Mouse (Mus musculus): ENCODE data around the gene Fads6.

DNA sequence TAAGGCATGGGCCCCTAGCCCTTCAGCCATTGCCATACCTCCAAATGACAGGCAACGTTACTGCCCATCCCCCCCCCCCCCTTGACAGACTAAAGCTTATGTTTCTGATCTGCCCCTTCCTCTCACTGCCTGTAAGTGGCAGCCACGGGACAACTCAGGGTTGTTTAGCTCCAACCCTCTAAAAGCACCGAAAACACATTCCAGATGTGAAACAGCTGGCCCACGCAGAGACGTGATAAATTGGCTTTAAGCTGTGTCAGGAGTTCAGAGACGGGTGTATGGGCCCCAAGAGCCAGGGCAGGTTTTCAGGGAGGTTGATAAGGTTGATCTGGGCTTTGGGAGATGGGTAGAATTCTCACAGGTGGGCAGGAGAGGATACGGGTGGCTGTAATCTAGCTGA lies 48.1 kb upstream of the Fads6 start:
- no peak for TF ChIP-seq CTCF (conservative IDR thresholded peaks at IDR 0.05; ENCODE audit: low read length)
- no peak for TF ChIP-seq NANOG (IDR thresholded peaks at IDR 0.05; ENCODE audit: borderline replicate concordance, low read length)

Measured in E14TG2a.4 (cell line).